Mouse (Mus musculus) intestine, postnatal 0 days (tissue): ENCODE results near the gene Tmprss7. TPM values are rescaled to one million over a fixed set of nuclear protein-coding genes. Genes with fewer than 3 reads are reported as not detected.

Source experiments
- ATAC-seq: fragments of 200-750 bp; cut with Nextera tagmentation; 2 replicates; pipeline ENCODE4 v1.8.0; 2017; ENCODE audit warnings: mild to moderate bottlenecking, moderate TSS enrichment, moderate library complexity
- H3K27ac ChIP-seq: fragments of 300-500 bp; sonication (generic); 2 replicates; pipeline ENCODE4 v1.5.1; 2014; ENCODE audit warnings: mild to moderate bottlenecking, low read depth, low read length, moderate library complexity
- H3K27me3 ChIP-seq: fragments of 300-500 bp; sonication (generic); replicated peaks from 2 replicates; pipeline ENCODE4 v1.6.1; 2014; ENCODE audit warnings: low read length, mixed read lengths; ENCODE audit not compliant: control insufficient read depth, insufficient read depth
- H3K36me3 ChIP-seq: fragments of 300-500 bp; sonication (generic); 2 replicates; pipeline ENCODE4 v1.6.1; 2014; ENCODE audit warnings: mild to moderate bottlenecking, moderate library complexity; ENCODE audit not compliant: control insufficient read depth, insufficient read depth
- H3K4me1 ChIP-seq: fragments of 300-500 bp; sonication (generic); replicated peaks from 2 replicates; pipeline ENCODE4 v1.6.1; 2014; ENCODE audit warnings: antibody characterized with exemption, low read length, mixed read lengths; ENCODE audit not compliant: control insufficient read depth, insufficient read depth
- H3K4me2 ChIP-seq: fragments of 300-500 bp; sonication (generic); replicated peaks from 2 replicates; pipeline ENCODE4 v1.6.1; 2014; ENCODE audit warnings: low read depth, mild to moderate bottlenecking, moderate library complexity
- H3K4me3 ChIP-seq: fragments of 300-500 bp; sonication (generic); 2 replicates; pipeline ENCODE4 v1.5.1; 2014; ENCODE audit warnings: low read depth, low read length
- H3K9ac ChIP-seq: fragments of 300-500 bp; sonication (generic); 2 replicates; pipeline ENCODE4 v1.6.1; 2014; ENCODE audit warnings: mild to moderate bottlenecking, low read depth, low read length
- H3K9me3 ChIP-seq: fragments of 300-500 bp; sonication (generic); 2 replicates; pipeline ENCODE4 v1.6.1; 2016; ENCODE audit warnings: mixed run types; ENCODE audit not compliant: control insufficient read depth
- CTCF ChIP-seq: sonication (generic); IDR thresholded peaks from 2 replicates; pipeline ENCODE4 v1.5.1; 2016; ENCODE audit warnings: low read depth, mild to moderate bottlenecking, control low read depth, antibody characterized with exemption, moderate library complexity
- WGBS: fragments of 180-500 bp; shearing (Covaris S2); extraction: QIAGEN DNeasy Blood & Tissue Kit; methylation state at CpG from one replicate; pipeline ENCODE4 v1.1.7; 2014; 5-methylcytosine and 5-hydroxymethylcytosine counted together
- polyA plus RNA-seq: library from polyadenylated mRNA; unstranded; fragments of >200 nt; fragmentation: Nextera tagmentation; extraction: Ambion mirVana; gene quantifications from 2 replicates; pipeline ENCODE4 v1.2.1, GENCODE M21; 2015

The Tmprss7 gene
- polyA plus RNA-seq, 1 experiment from 2014 or later = 0.21 TPM

DNA sequence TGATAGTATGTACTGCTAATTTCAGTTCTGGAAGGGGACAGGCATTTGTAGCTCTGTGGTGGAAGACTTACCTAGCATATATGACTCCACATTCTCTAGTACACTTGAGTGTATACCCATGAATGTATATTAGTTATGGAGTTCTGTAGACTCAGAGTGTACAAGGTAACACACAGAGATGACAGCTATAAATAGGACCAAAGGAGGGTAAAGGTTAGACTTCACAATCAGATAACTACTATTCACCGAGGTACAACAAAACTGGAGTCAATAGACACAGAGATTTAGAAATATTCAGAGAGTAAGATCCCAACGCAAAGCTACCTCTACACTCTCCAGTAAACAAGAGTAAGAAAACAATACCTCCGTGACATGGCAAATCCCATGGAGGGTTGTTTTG, 49.5 kb downstream of the Tmprss7 start:
- no peaks in the 10 kb centered on the region for H3K27me3 ChIP-seq
- H3K9me3 ChIP-seq = no peaks in the 10 kb centered on the region
- no peak for TF ChIP-seq CTCF
- peak overlapping the region; percentile 76 for H3K27ac ChIP-seq
- peaks cover 3% of the 10 kb centered on the region; the same call in 1 of the 2 replicates for H3K4me1 ChIP-seq
- peaks cover 7% of the 10 kb centered on the region for H3K36me3 ChIP-seq
- 56% methylated on average over 3 of the region's 3 CpGs for WGBS
- no peak overlapping the region for H3K9ac ChIP-seq
- H3K4me2 ChIP-seq = peak overlapping the region; percentile 24; the same call in 1 of the 2 replicates
- H3K4me3 ChIP-seq = no peak overlapping the region
- ATAC-seq = peak; percentile 74

DNA sequence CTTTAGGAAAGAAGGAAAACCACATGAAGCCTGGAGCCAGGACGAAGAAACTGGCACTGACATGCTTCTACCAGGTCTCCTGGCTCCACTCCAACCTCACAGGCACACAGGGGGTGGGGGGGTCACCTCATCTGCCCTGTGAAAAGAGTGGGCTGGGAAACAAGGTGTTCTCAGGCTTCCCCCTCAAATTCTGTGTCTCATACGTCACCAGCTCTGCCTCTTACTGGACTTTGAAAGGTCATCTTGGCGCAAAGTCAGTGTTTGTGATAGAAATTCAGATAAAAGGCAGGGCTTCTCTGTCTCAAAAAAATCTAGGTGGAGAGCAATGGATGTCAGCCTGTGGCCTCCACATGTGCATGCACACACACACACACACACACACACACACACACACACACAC, 52.2 kb downstream of the Tmprss7 start:
- peaks cover 12% of the 10 kb centered on the region for H3K36me3 ChIP-seq
- H3K9ac ChIP-seq = no peak overlapping the region
- TF ChIP-seq CTCF = no peak
- no peak for ATAC-seq
- 57% methylated on average over 3 of the region's 3 CpGs for WGBS
- 0 out of 2 replicates have a peak, but pooled peaks cover 3% of the 10 kb centered on the region for H3K4me1 ChIP-seq
- no peak overlapping the region for H3K4me2 ChIP-seq
- no peak overlapping the region for H3K27ac ChIP-seq
- no peaks in the 10 kb centered on the region for H3K27me3 ChIP-seq
- no peaks in the 10 kb centered on the region for H3K9me3 ChIP-seq
- H3K4me3 ChIP-seq = no peak overlapping the region

DNA sequence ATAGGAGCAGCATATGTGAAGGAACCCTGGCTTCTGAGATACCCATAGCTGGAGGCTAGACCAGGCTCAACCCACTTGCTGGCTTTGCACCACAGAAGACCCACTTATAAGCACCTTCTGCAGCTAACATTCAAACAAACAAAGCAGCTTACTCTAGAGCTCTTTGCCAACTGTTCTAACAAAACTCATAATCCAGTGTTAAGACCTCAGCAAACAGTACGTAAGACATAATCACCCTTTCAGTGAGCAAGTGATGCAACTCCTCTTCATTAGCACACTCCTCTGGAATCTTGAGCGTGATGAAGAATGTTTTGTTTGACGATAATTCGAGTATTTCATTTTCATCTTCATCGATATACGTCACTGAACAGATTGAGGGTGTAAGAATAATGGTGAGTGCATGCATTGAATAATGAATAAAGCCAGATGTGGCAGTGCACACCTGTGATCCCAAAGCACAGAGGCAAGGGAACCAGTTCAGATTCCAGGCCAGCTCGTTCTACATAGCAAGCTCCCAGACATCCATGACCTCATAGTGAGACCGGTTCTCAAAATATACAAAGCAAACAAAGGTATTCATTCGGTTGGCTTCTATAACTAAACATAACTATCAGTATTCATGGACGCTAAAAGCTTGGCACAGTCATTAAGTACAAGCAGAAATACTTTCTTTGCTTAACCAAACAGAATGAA, 53.2 kb downstream of the Tmprss7 start:
- peaks cover 17% of the 10 kb centered on the region for H3K36me3 ChIP-seq
- no peaks in the 10 kb centered on the region for H3K9me3 ChIP-seq
- no peaks in the 10 kb centered on the region for H3K27me3 ChIP-seq
- H3K4me3 ChIP-seq = no peak overlapping the region
- H3K4me2 ChIP-seq = no peak overlapping the region
- no peak for ATAC-seq
- WGBS = 63% methylated on average over 10 of the region's 10 CpGs
- no peak for TF ChIP-seq CTCF
- no peak overlapping the region for H3K27ac ChIP-seq
- 0 out of 2 replicates have a peak, but pooled peaks cover 3% of the 10 kb centered on the region for H3K4me1 ChIP-seq
- H3K9ac ChIP-seq = no peak overlapping the region

DNA sequence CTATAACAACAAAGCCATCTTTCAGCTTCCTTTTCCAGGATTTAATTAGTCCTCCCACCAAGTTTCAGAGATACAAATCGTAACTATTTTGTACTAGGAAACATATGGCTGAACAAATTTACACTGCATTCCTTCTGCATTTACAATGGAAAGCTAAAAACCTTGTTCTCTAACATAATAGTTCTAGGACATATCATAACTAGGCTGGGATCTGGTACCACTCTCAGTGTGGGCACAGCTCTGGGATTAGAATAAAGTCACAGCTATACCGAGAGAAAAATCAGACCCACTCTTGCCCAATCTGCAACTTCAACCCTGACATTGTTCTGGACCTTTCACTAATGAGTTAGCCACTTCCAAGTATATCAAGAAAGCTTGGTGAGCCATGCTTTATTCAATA, 57.6 kb downstream of the Tmprss7 start:
- ATAC-seq = no peak

DNA sequence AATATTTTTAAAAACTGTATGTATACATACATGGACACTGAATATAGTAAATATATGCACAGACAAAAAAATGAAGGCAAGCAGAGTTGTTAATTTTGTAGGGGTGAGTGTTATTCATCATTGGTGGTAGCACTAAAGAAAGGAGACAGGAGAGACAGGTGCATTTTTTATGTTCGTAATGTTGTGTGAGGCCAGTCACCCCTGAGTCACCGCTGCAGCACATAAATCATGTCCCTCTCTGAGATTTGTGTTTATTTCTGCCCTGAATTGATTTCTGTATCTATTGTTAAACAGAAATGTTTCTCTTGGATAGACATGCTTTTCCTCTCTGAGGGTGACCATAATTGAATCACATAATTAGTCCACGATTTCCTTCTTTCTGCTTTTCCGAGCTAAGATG, 61.0 kb downstream of the Tmprss7 start:
- H3K4me2 ChIP-seq = no peak overlapping the region
- H3K9me3 ChIP-seq = no peaks in the 10 kb centered on the region
- H3K27ac ChIP-seq = no peak overlapping the region
- H3K4me1 ChIP-seq = no peaks in the 10 kb centered on the region
- 69% methylated on average over 4 of the region's 4 CpGs for WGBS
- peaks cover 10% of the 10 kb centered on the region; the same call in 1 of the 2 replicates for H3K36me3 ChIP-seq
- ATAC-seq = no peak
- no peak for TF ChIP-seq CTCF
- no peak overlapping the region for H3K4me3 ChIP-seq
- no peaks in the 10 kb centered on the region for H3K27me3 ChIP-seq
- H3K9ac ChIP-seq = no peak overlapping the region

More for the DNA sequence above, 57.6 kb downstream of the Tmprss7 start:
- Histone ChIP-seq H3K27ac (no peak overlapping the region), H3K9ac (no peak overlapping the region), H3K4me1 (no peaks in the 10 kb centered on the region), H3K27me3 (no peaks in the 10 kb centered on the region), H3K4me3 (no peak overlapping the region), H3K36me3 (peaks cover 20% of the 10 kb centered on the region), H3K4me2 (no peak overlapping the region), H3K9me3 (no peaks in the 10 kb centered on the region)
- TF ChIP-seq CTCF = no peak
- WGBS = 88% methylated on average over 2 of the region's 2 CpGs

DNA sequence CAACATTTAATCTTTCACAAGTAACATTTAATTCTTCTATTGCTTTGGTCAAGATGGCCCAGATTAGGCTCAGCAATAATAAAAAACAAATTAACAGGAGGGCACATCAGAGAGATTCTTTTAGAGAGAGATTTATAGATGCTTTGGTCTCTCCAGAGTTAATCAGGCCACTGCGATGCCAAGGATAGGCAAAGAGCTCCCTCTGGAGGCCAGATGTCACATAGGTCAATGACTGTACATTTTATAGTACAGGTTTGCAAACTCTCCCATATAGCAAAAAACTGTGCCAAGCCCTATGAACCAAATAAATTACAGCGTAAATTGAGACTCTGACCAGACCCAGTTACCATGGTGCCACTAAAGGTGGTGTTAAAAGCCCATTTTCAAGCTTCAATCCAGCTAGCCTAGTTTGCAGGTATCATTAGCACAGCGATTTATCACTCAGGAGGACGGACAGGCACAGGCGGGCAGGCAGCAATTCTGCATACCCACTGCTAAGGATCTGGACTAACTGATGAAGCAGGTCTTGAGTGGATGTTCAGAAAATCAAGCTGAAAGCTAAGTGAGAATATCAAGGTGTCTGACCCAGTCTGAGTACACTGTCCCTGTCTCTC, 63.0 kb downstream of the Tmprss7 start:
- 53% methylated on average over 5 of the region's 5 CpGs for WGBS
- Histone ChIP-seq H3K4me3 (no peak overlapping the region), H3K4me2 (no peak overlapping the region), H3K27ac (no peak overlapping the region), H3K9me3 (no peaks in the 10 kb centered on the region), H3K9ac (no peak overlapping the region), H3K4me1 (no peaks in the 10 kb centered on the region), H3K36me3 (peaks cover 6% of the 10 kb centered on the region; the same call in 1 of the 2 replicates), H3K27me3 (no peaks in the 10 kb centered on the region)
- TF ChIP-seq CTCF = peak; percentile 89
- peak; percentile 64 for ATAC-seq
